Comparison of ENCODE assay signal across 10 mouse cellular contexts in the genomic region with DNA sequence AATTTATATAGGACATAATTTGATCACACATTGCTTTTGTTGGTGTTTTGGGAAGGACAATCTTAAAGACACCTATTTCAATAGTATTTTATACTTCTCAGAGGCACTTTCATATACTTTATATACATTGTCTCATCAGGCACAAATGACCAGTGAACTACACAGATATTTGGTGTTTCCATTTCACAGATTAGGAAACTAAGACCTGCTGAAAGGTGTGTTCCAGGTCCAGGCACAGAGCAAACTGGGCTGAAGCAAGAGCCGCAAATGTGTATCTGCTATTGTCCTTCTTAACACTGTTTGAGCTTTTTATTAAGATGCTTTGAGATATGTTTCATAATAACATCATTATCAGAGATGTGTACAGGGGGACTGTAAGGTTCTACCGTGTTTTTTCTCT. TPM values are rescaled to one million over a fixed set of nuclear protein-coding genes. Genes with fewer than 3 reads are reported as not detected.
DNase-seq lines count a peak whose midpoint lies in the region; ATAC-seq and TF ChIP-seq lines count a peak whose summit lies in the region.
"Had no signal": no experiment of that assay in that cellular context is flagged by ENCODE, and none has a peak within 500 bp of the region (broad histone marks: within the 10 kb centered on the region; RNA-seq: fewer than 3 reads in every experiment).

No protein-coding gene starts in this region.

- peak overlapping the region; percentile 25; the same call in 1 of the 2 replicates for H3K9ac ChIP-seq in heart, embryonic 16.5 days (ENCODE audit: low read length)
- no peak overlapping the region for H3K9ac ChIP-seq in limb, embryonic 14.5 days (ENCODE audit: low read depth, low read length, severe bottlenecking)

- no peak overlapping the region for H3K27ac ChIP-seq in heart, embryonic 16.5 days (ENCODE audit: low read length)
- no peak overlapping the region for H3K27ac ChIP-seq in forebrain, embryonic 10.5 days
- no peak overlapping the region for H3K27ac ChIP-seq in limb, embryonic 14.5 days (replicated peaks; ENCODE audit: low read depth, low read length)
- H3K27ac ChIP-seq: liver, embryonic 14.5 days had no signal

- H3K4me1 ChIP-seq in heart, embryonic 16.5 days (ENCODE audit: control insufficient read depth, insufficient read depth, low read length) = peaks cover 18% of the 10 kb centered on the region
- H3K4me1 ChIP-seq in forebrain, embryonic 10.5 days = peaks cover 27% of the 10 kb centered on the region
- peaks cover 13% of the 10 kb centered on the region; the same call in 1 of the 2 replicates for H3K4me1 ChIP-seq in limb, embryonic 14.5 days (ENCODE audit: control insufficient read depth, insufficient read depth, low read length)

- no peaks in the 10 kb centered on the region for H3K27me3 ChIP-seq in heart, embryonic 16.5 days (ENCODE audit: control insufficient read depth, insufficient read depth, low read length)
- no peaks in the 10 kb centered on the region for H3K27me3 ChIP-seq in forebrain, embryonic 10.5 days (ENCODE audit: poor library complexity, severe bottlenecking)
- H3K27me3 ChIP-seq in limb, embryonic 14.5 days (ENCODE audit: control insufficient read depth, insufficient read depth, low read length) = no peaks in the 10 kb centered on the region

- H3K9me3 ChIP-seq in heart, embryonic 16.5 days (replicated peaks; ENCODE audit: control insufficient read depth, low read length) = no peaks in the 10 kb centered on the region
- no peaks in the 10 kb centered on the region for H3K9me3 ChIP-seq in forebrain, embryonic 10.5 days
- H3K9me3 ChIP-seq in limb, embryonic 14.5 days (ENCODE audit: control insufficient read depth, low read length) = no peaks in the 10 kb centered on the region

- 68% methylated on average over 2 of the region's 2 CpGs for WGBS in heart, embryonic 16.5 days
- 93% methylated on average over 2 of the region's 2 CpGs for WGBS in forebrain, embryonic 10.5 days
- 86% methylated on average over 2 of the region's 2 CpGs for WGBS in limb, embryonic 14.5 days

- DNase-seq in heart, adult 9 months (ENCODE audit: low spot score in 2 of 2) = no peak
- peak; percentile 29 for DNase-seq in brain, adult 2 months (ENCODE audit: low read depth, low spot score)
- no peak for DNase-seq in forebrain, embryonic 10.5 days (ENCODE audit: extremely low spot score, low spot score)
- DNase-seq in limb, embryonic 14.5 days (ENCODE audit: low spot score) = no peak
- no peak for DNase-seq in adipocyte (ENCODE audit: low spot score)
- DNase-seq in thymus, postnatal 10 days (ENCODE audit: low spot score in 2 of 2) = no peak
- DNase-seq in left cerebral cortex, adult 18-20 months (ENCODE audit: low spot score in 2 of 2) = no peak
- DNase-seq: kidney, postnatal 4 days had no signal

- TF ChIP-seq POLR2A in limb, embryonic 14.5 days (IDR thresholded peaks at IDR 0.05; ENCODE audit: borderline replicate concordance, extremely low read depth, insufficient read depth, insufficient read length) = no peak

- no peak for ATAC-seq in heart, embryonic 16.5 days (replicated peaks; ENCODE audit: extremely low read depth, insufficient read depth, low FRiP score)
- ATAC-seq in limb, embryonic 14.5 days (ENCODE audit: low FRiP score, low read depth) = no peak

- peak overlapping the region; percentile 24; the same call in 1 of the 2 replicates for H3K4me3 ChIP-seq in heart, embryonic 16.5 days (ENCODE audit: low read length)
- H3K4me3 ChIP-seq in forebrain, embryonic 10.5 days = peak overlapping the region; percentile 50; the same call in 1 of the 2 replicates
- H3K4me3 ChIP-seq in limb, embryonic 14.5 days (replicated peaks; ENCODE audit: low read length) = peak overlapping the region; percentile 36; the same call in 1 of the 2 replicates

- H3K4me2 ChIP-seq in heart, embryonic 16.5 days (ENCODE audit: low read depth, low read length) = peak overlapping the region; percentile 37
- H3K4me2 ChIP-seq in limb, embryonic 14.5 days (replicated peaks; ENCODE audit: low read depth, low read length, severe bottlenecking) = peak overlapping the region; percentile 51; the same call in 1 of the 2 replicates

- no peaks in the 10 kb centered on the region for H3K36me3 ChIP-seq in heart, embryonic 16.5 days (ENCODE audit: control insufficient read depth, insufficient read depth)
- H3K36me3 ChIP-seq in forebrain, embryonic 10.5 days (replicated peaks) = no peaks in the 10 kb centered on the region
- H3K36me3 ChIP-seq in limb, embryonic 14.5 days (ENCODE audit: control insufficient read depth, insufficient read depth, low read length) = no peaks in the 10 kb centered on the region

RNA-seq across cellular contexts. Expression of gene Clasp2, which starts 52.7 kb away (rescaled TPM):
- polyA plus RNA-seq in heart, embryonic 16.5 days (2015; fragmentation: Nextera tagmentation; extraction: Ambion mirVana) = 21.0 and 23.2 TPM in 2 replicates
- 33.8 and 36.8 TPM in 2 replicates for polyA plus RNA-seq in forebrain, embryonic 10.5 days (2016; fragmentation: Nextera tagmentation; extraction: Ambion mirVana)
- polyA plus RNA-seq in limb, embryonic 14.5 days (2012; rRNA removed) = 18.7 and 18.8 TPM in 2 replicates
- 21.4 and 23.3 TPM in 2 replicates for polyA plus RNA-seq in limb, embryonic 14.5 days (2014; fragmentation: Nextera tagmentation; extraction: Ambion mirVana)
- 100 to 1,000 TPM; 199 to 200 TPM for total RNA-seq in left cerebral cortex, adult 18-20 months (2021)
